Mouse (Mus musculus): Measurements from ENCODE around the gene Pola2.

DNA sequence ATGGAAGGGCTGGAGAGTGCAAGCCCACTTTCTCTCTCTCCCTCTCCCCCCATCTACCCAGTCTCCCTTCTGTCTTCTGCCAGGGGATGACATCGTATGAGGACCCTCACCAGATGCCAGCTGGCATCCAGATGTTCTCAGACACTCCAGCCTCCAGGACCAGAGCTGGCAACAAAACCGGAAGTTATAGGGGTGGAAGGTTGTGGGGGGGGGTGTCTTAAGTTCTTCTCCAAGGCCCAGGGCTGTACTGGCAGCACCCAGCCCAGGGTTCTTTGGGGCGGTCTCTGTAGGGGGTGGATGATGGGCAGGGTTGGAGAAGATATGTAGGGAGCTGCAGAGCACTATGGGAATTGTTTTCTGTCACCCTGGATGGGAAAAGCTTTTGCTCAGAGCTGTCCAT is 35.5 kb downstream of the Pola2 start:
- TF ChIP-seq EP300 (IDR thresholded peaks at IDR 0.05) = no peak
- no peak for TF ChIP-seq CTCF (IDR thresholded peaks at IDR 0.05)

All from lung, postnatal 0 days (tissue).